Mouse (Mus musculus): ENCODE measurements around the gene Wnt7b. TPM values are rescaled to one million over a fixed set of nuclear protein-coding genes. Genes with fewer than 3 reads are reported as not detected.

Gene Wnt7b
- total and polyA plus RNA-seq, 2 experiments: 0.06 to 0.09 TPM

- 92% methylated on average over 4 of the region's 4 CpGs for WGBS
- TF ChIP-seq CTCF (IDR thresholded peaks at IDR 0.05; ENCODE audit: low read depth, low read length): no peak
- no peak for TF ChIP-seq POLR2A (IDR thresholded peaks at IDR 0.05; ENCODE audit: extremely low read depth, insufficient read depth, low read length)
- no peak for DNase-seq (ENCODE audit: extremely low read depth, low read depth, low spot score)
- Histone ChIP-seq H3K27me3 (ENCODE audit: control insufficient read depth, insufficient read depth, low read length) (no peaks in the 10 kb centered on the region), H3K36me3 (ENCODE audit: control insufficient read depth, insufficient read depth, low read length) (no peaks in the 10 kb centered on the region), H3K27ac (replicated peaks; ENCODE audit: insufficient read depth, low read depth, low read length) (no peak overlapping the region), H3K9ac (ENCODE audit: low read depth, low read length) (no peak overlapping the region), H3K79me2 (ENCODE audit: control insufficient read depth, insufficient read depth, low read length) (no peaks in the 10 kb centered on the region), H3K4me3 (ENCODE audit: insufficient read depth, low read depth, low read length) (no peak overlapping the region), H3K4me1 (ENCODE audit: control insufficient read depth, insufficient read depth, low read length) (peaks cover 4% of the 10 kb centered on the region; the same call in 1 of the 2 replicates)
These were observed 22.2 kb upstream of the Wnt7b start for GRCm38 (mm10) chr15:85604507-85604906.

- Histone ChIP-seq H3K79me2 (ENCODE audit: control insufficient read depth, insufficient read depth, low read length) (no peaks in the 10 kb centered on the region), H3K36me3 (ENCODE audit: control insufficient read depth, insufficient read depth, low read length) (no peaks in the 10 kb centered on the region), H3K27me3 (ENCODE audit: control insufficient read depth, insufficient read depth, low read length) (no peaks in the 10 kb centered on the region), H3K4me3 (ENCODE audit: insufficient read depth, low read depth, low read length) (no peak overlapping the region), H3K27ac (replicated peaks; ENCODE audit: insufficient read depth, low read depth, low read length) (no peak overlapping the region), H3K4me1 (ENCODE audit: control insufficient read depth, insufficient read depth, low read length) (peaks cover 4% of the 10 kb centered on the region; the same call in 1 of the 2 replicates), H3K9ac (ENCODE audit: low read depth, low read length) (no peak overlapping the region)
- TF ChIP-seq CTCF (IDR thresholded peaks at IDR 0.05; ENCODE audit: low read depth, low read length): no peak
- no peak for TF ChIP-seq POLR2A (IDR thresholded peaks at IDR 0.05; ENCODE audit: extremely low read depth, insufficient read depth, low read length)
- WGBS: 64% methylated on average over 5 of the region's 5 CpGs
- DNase-seq (ENCODE audit: extremely low read depth, low read depth, low spot score): no peak
These were observed 21.1 kb upstream of the Wnt7b start for GRCm38 (mm10) chr15:85603422-85603821.

GRCm38 (mm10) chr15:85602733-85603132, 20.5 kb upstream of the Wnt7b start:
- peaks cover 4% of the 10 kb centered on the region; the same call in 1 of the 2 replicates for H3K4me1 ChIP-seq (ENCODE audit: control insufficient read depth, insufficient read depth, low read length)
- H3K36me3 ChIP-seq (ENCODE audit: control insufficient read depth, insufficient read depth, low read length): no peaks in the 10 kb centered on the region
- DNase-seq (ENCODE audit: extremely low read depth, low read depth, low spot score): no peak
- no peaks in the 10 kb centered on the region for H3K27me3 ChIP-seq (ENCODE audit: control insufficient read depth, insufficient read depth, low read length)
- no peak for TF ChIP-seq POLR2A (IDR thresholded peaks at IDR 0.05; ENCODE audit: extremely low read depth, insufficient read depth, low read length)
- TF ChIP-seq CTCF (IDR thresholded peaks at IDR 0.05; ENCODE audit: low read depth, low read length): no peak
- WGBS: 82% methylated on average over 6 of the region's 6 CpGs
- H3K9ac ChIP-seq (ENCODE audit: low read depth, low read length): no peak overlapping the region
- no peaks in the 10 kb centered on the region for H3K79me2 ChIP-seq (ENCODE audit: control insufficient read depth, insufficient read depth, low read length)
- H3K4me3 ChIP-seq (ENCODE audit: insufficient read depth, low read depth, low read length): no peak overlapping the region
- H3K27ac ChIP-seq (replicated peaks; ENCODE audit: insufficient read depth, low read depth, low read length): no peak overlapping the region

GRCm38 (mm10) chr15:85602021-85602420, 19.7 kb upstream of the Wnt7b start:
- WGBS: 98% methylated on average over 5 of the region's 5 CpGs
- peaks cover 4% of the 10 kb centered on the region; the same call in 1 of the 2 replicates for H3K4me1 ChIP-seq (ENCODE audit: control insufficient read depth, insufficient read depth, low read length)
- no peak for TF ChIP-seq POLR2A (IDR thresholded peaks at IDR 0.05; ENCODE audit: extremely low read depth, insufficient read depth, low read length)
- no peak overlapping the region for H3K9ac ChIP-seq (ENCODE audit: low read depth, low read length)
- H3K27ac ChIP-seq (replicated peaks; ENCODE audit: insufficient read depth, low read depth, low read length): no peak overlapping the region
- no peaks in the 10 kb centered on the region for H3K36me3 ChIP-seq (ENCODE audit: control insufficient read depth, insufficient read depth, low read length)
- H3K27me3 ChIP-seq (ENCODE audit: control insufficient read depth, insufficient read depth, low read length): no peaks in the 10 kb centered on the region
- DNase-seq (ENCODE audit: extremely low read depth, low read depth, low spot score): no peak
- H3K4me3 ChIP-seq (ENCODE audit: insufficient read depth, low read depth, low read length): no peak overlapping the region
- H3K79me2 ChIP-seq (ENCODE audit: control insufficient read depth, insufficient read depth, low read length): no peaks in the 10 kb centered on the region

- H3K4me1 ChIP-seq (ENCODE audit: control insufficient read depth, insufficient read depth, low read length): peaks cover 4% of the 10 kb centered on the region; the same call in 1 of the 2 replicates
- no peak for DNase-seq (ENCODE audit: extremely low read depth, low read depth, low spot score)
- peak overlapping the region; percentile 17; the same call in 1 of the 2 replicates for H3K27ac ChIP-seq (replicated peaks; ENCODE audit: insufficient read depth, low read depth, low read length)
- H3K27me3 ChIP-seq (ENCODE audit: control insufficient read depth, insufficient read depth, low read length): no peaks in the 10 kb centered on the region
- no peaks in the 10 kb centered on the region for H3K36me3 ChIP-seq (ENCODE audit: control insufficient read depth, insufficient read depth, low read length)
- no peaks in the 10 kb centered on the region for H3K79me2 ChIP-seq (ENCODE audit: control insufficient read depth, insufficient read depth, low read length)
- no peak overlapping the region for H3K4me3 ChIP-seq (ENCODE audit: insufficient read depth, low read depth, low read length)
- H3K9ac ChIP-seq (ENCODE audit: low read depth, low read length): no peak overlapping the region
- TF ChIP-seq POLR2A (IDR thresholded peaks at IDR 0.05; ENCODE audit: extremely low read depth, insufficient read depth, low read length) (no peak), CTCF (IDR thresholded peaks at IDR 0.05; ENCODE audit: low read depth, low read length) (no peak)
- 81% methylated on average over 4 of the region's 4 CpGs for WGBS
These were observed 18.9 kb upstream of the Wnt7b start for GRCm38 (mm10) chr15:85601202-85601601.

GRCm38 (mm10) chr15:85600696-85601094, 18.4 kb upstream of the Wnt7b start:
- Histone ChIP-seq H3K79me2 (ENCODE audit: control insufficient read depth, insufficient read depth, low read length) (no peaks in the 10 kb centered on the region), H3K27ac (replicated peaks; ENCODE audit: insufficient read depth, low read depth, low read length) (peak overlapping the region; percentile 17), H3K9ac (ENCODE audit: low read depth, low read length) (no peak overlapping the region), H3K27me3 (ENCODE audit: control insufficient read depth, insufficient read depth, low read length) (no peaks in the 10 kb centered on the region), H3K36me3 (ENCODE audit: control insufficient read depth, insufficient read depth, low read length) (no peaks in the 10 kb centered on the region), H3K4me3 (ENCODE audit: insufficient read depth, low read depth, low read length) (no peak overlapping the region), H3K4me1 (ENCODE audit: control insufficient read depth, insufficient read depth, low read length) (peaks cover 4% of the 10 kb centered on the region; the same call in 1 of the 2 replicates)
- peak; percentile 9 for DNase-seq (ENCODE audit: extremely low read depth, low read depth, low spot score)
- no peak for TF ChIP-seq POLR2A (IDR thresholded peaks at IDR 0.05; ENCODE audit: extremely low read depth, insufficient read depth, low read length)
- TF ChIP-seq CTCF (IDR thresholded peaks at IDR 0.05; ENCODE audit: low read depth, low read length): no peak
- WGBS: 65% methylated on average over 7 of the region's 7 CpGs

Data from liver, adult 2 months (tissue).